Mouse (Mus musculus) hindbrain, postnatal 0 days (tissue): ENCODE results near the gene Pdcl2. TPM values are rescaled to one million over a fixed set of nuclear protein-coding genes. Genes with fewer than 3 reads are reported as not detected.

Experiments used
- ATAC-seq: fragments of 200-750 bp; cut with Nextera tagmentation; 2 replicates; pipeline ENCODE4 v1.8.0; 2017; ENCODE audit warnings: mild to moderate bottlenecking, moderate TSS enrichment, moderate library complexity
- DNase-seq: peaks from one replicate; pipeline ENCODE4 v3.0.0-alpha.2; 2015; ENCODE audit warnings: low spot score
- H3K27ac ChIP-seq: fragments of 300-500 bp; sonication (generic); 2 replicates; pipeline ENCODE4 v1.5.1; 2014; ENCODE audit warnings: mild to moderate bottlenecking
- H3K27me3 ChIP-seq: fragments of 300-500 bp; sonication (generic); 2 replicates; pipeline ENCODE4 v1.6.1; 2014; ENCODE audit warnings: low read length, mixed read lengths; ENCODE audit not compliant: insufficient read depth
- H3K36me3 ChIP-seq: fragments of 300-500 bp; sonication (generic); 2 replicates; pipeline ENCODE4 v1.6.1; 2014; ENCODE audit warnings: low read length, mixed read lengths; ENCODE audit not compliant: insufficient read depth
- H3K4me1 ChIP-seq: fragments of 300-500 bp; sonication (generic); 2 replicates; pipeline ENCODE4 v1.6.1; 2014; ENCODE audit warnings: antibody characterized with exemption, low read length, mixed read lengths; ENCODE audit not compliant: insufficient read depth
- H3K4me2 ChIP-seq: fragments of 300-500 bp; sonication (generic); 2 replicates; pipeline ENCODE4 v1.6.1; 2014; ENCODE audit warnings: low read depth, mild to moderate bottlenecking, low read length, moderate library complexity, mixed read lengths
- H3K4me3 ChIP-seq: fragments of 300-500 bp; sonication (generic); 2 replicates; pipeline ENCODE4 v1.5.1; 2014; ENCODE audit warnings: low read length
- H3K9ac ChIP-seq: fragments of 300-500 bp; sonication (generic); replicated peaks from 2 replicates; pipeline ENCODE4 v1.6.1; 2014; ENCODE audit warnings: mild to moderate bottlenecking, low read length, moderate library complexity, mixed read lengths
- H3K9me3 ChIP-seq: fragments of 300-500 bp; sonication (generic); 2 replicates; pipeline ENCODE4 v1.6.1; 2016; ENCODE audit warnings: low read length, mixed read lengths
- CTCF ChIP-seq: IDR thresholded peaks from 2 replicates; pipeline ENCODE4 v1.5.1; 2016; ENCODE audit warnings: antibody characterized with exemption, control low read depth, low read depth
- whole genome bisulfite sequencing: fragments of 180-500 bp; shearing (Covaris S2); extraction: QIAGEN DNeasy Blood & Tissue Kit; methylation state at CpG from one replicate; pipeline ENCODE4 v1.1.7; 2014; 5-methylcytosine and 5-hydroxymethylcytosine counted together
- polyA plus RNA-seq: library from polyadenylated mRNA; unstranded; fragments of >200 nt; fragmentation: Nextera tagmentation; extraction: Ambion mirVana; gene quantifications from 2 replicates; pipeline ENCODE4 v1.2.1, GENCODE M21; 2015
- total RNA-seq: library from RNA; depleted of rRNA; stranded (reverse); fragments of >200 nt; gene quantifications from 2 replicates; pipeline ENCODE4 v1.2.3, GENCODE M21; 2014; rRNA removed

Pdcl2 gene
- total and polyA plus RNA-seq, 2 experiments from 2014 or later, result not detected

DNA sequence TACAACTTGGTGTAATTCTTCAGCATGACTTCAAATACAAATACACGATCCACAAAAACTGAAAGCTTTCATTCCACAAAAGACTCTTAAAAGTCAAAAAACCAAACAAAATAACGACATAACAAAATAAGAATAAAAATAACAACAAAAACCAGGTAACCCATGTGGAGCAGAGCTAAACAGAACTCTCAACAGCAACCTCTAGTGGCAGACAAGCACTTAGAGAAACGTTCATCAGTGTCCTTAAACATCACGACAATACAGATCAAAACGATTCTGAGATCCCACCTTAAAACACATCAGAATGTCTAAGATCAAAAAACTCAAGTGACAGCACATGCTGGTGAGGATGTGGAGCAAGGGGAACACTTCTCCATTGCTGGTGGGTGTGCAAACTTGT, 43.9 kb downstream of the Pdcl2 start:
- no peak for DNase-seq
- H3K36me3 ChIP-seq, result no peaks in the 10 kb centered on the region
- no peak overlapping the region for H3K4me2 ChIP-seq
- no peaks in the 10 kb centered on the region for H3K27me3 ChIP-seq
- H3K9me3 ChIP-seq, result no peaks in the 10 kb centered on the region
- H3K27ac ChIP-seq, result no peak overlapping the region
- H3K4me3 ChIP-seq, result no peak overlapping the region
- peak; percentile 35 for TF ChIP-seq CTCF
- ATAC-seq, result no peak
- WGBS, result 81% methylated on average over 5 of the region's 5 CpGs
- no peak overlapping the region for H3K9ac ChIP-seq
- no peaks in the 10 kb centered on the region for H3K4me1 ChIP-seq

GRCm38 (mm10) chr5:76285699-76286098, 45.3 kb downstream of the Pdcl2 start:
- Histone ChIP-seq H3K9me3 (no peaks in the 10 kb centered on the region), H3K27me3 (no peaks in the 10 kb centered on the region), H3K4me2 (no peak overlapping the region), H3K4me3 (no peak overlapping the region), H3K4me1 (no peaks in the 10 kb centered on the region), H3K9ac (no peak overlapping the region), H3K27ac (no peak overlapping the region), H3K36me3 (no peaks in the 10 kb centered on the region)
- ATAC-seq, result no peak
- 46% methylated on average over 4 of the region's 4 CpGs for WGBS
- no peak for DNase-seq
- TF ChIP-seq CTCF, result no peak

DNA sequence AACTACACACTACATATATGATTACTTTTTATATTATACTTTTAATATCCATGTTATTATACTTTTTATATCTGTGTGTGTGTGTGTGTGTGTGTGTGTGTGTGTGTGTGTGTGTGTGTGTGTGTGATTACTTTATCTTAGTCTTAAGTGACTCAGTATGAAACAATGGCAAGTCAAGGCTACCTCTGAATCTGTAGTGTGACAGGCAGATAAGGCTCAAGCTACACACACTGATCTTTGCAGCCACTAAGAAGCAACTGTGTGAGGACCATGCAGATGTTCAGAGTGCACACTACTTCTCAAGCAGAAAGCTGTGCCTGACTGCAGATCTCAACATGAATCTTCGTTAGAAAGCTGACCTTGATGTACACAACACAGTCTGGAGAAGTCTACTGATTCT, 47.1 kb downstream of the Pdcl2 start:
- Histone ChIP-seq H3K4me2 (no peak overlapping the region), H3K27ac (no peak overlapping the region), H3K9me3 (no peaks in the 10 kb centered on the region), H3K4me3 (no peak overlapping the region), H3K27me3 (no peaks in the 10 kb centered on the region), H3K36me3 (no peaks in the 10 kb centered on the region), H3K9ac (no peak overlapping the region), H3K4me1 (no peaks in the 10 kb centered on the region)
- WGBS, result 100% methylated on average over 1 of the region's 1 CpGs
- no peak for DNase-seq
- no peak for TF ChIP-seq CTCF
- no peak for ATAC-seq

- H3K36me3 ChIP-seq, result peaks cover 7% of the 10 kb centered on the region; the same call in 1 of the 2 replicates
- H3K4me2 ChIP-seq, result no peak overlapping the region
- no peak for TF ChIP-seq CTCF
- no peak overlapping the region for H3K27ac ChIP-seq
- no peak overlapping the region for H3K4me3 ChIP-seq
- no peaks in the 10 kb centered on the region for H3K9me3 ChIP-seq
- 77% methylated on average over 4 of the region's 4 CpGs for WGBS
- H3K4me1 ChIP-seq, result no peaks in the 10 kb centered on the region
- DNase-seq, result no peak
- ATAC-seq, result no peak
- H3K9ac ChIP-seq, result no peak overlapping the region
- H3K27me3 ChIP-seq, result no peaks in the 10 kb centered on the region
Measured at GRCm38 (mm10) chr5:76274977-76275376, 56.0 kb downstream of the Pdcl2 start.

Other genes with a start within 250 kb of the Pdcl2 start
- 16.3 and 17.6 TPM in 2 replicates for gene Srd5a3, start 190.9 kb downstream of the Pdcl2 start, total RNA-seq
- 22.2 and 22.9 TPM in 2 replicates for gene Srd5a3, start 190.9 kb downstream of the Pdcl2 start, polyA plus RNA-seq
- gene Tmem165, start 147.3 kb downstream of the Pdcl2 start, total RNA-seq, result 68.0 and 71.4 TPM in 2 replicates
- 49.4 and 54.2 TPM in 2 replicates for gene Tmem165, start 147.3 kb downstream of the Pdcl2 start, polyA plus RNA-seq
- gene Clock, start 26.4 kb downstream of the Pdcl2 start, total RNA-seq, result 23.0 and 23.3 TPM in 2 replicates
- 11.2 and 11.4 TPM in 2 replicates for gene Clock, start 26.4 kb downstream of the Pdcl2 start, polyA plus RNA-seq
- gene Nmu, start 32.6 kb upstream of the Pdcl2 start, total RNA-seq, result 1.1 TPM in 1 of 2 replicates, not detected in the other
- 2.3 and 2.7 TPM in 2 replicates for gene Nmu, start 32.6 kb upstream of the Pdcl2 start, polyA plus RNA-seq
- not detected in 2 replicates for gene Gm7271, start 152.9 kb upstream of the Pdcl2 start, total RNA-seq
- 0.63 and 0.89 TPM in 2 replicates for gene Gm7271, start 152.9 kb upstream of the Pdcl2 start, polyA plus RNA-seq
- gene Exoc1, start 198.2 kb upstream of the Pdcl2 start, total RNA-seq, result 44.3 and 54.2 TPM in 2 replicates
- 46.1 and 51.6 TPM in 2 replicates for gene Exoc1, start 198.2 kb upstream of the Pdcl2 start, polyA plus RNA-seq